Mouse (Mus musculus) frontal cortex, postnatal 14 days (tissue): ENCODE results near the gene Tnfrsf1a.

ENCODE experiments used
- DNase-seq, 2 experiments: peaks; one replicate each; pipeline ENCODE4 v3.0.0; 2022; ENCODE audit warnings: low spot score in 2 of 2

Tnfrsf1a gene

DNA sequence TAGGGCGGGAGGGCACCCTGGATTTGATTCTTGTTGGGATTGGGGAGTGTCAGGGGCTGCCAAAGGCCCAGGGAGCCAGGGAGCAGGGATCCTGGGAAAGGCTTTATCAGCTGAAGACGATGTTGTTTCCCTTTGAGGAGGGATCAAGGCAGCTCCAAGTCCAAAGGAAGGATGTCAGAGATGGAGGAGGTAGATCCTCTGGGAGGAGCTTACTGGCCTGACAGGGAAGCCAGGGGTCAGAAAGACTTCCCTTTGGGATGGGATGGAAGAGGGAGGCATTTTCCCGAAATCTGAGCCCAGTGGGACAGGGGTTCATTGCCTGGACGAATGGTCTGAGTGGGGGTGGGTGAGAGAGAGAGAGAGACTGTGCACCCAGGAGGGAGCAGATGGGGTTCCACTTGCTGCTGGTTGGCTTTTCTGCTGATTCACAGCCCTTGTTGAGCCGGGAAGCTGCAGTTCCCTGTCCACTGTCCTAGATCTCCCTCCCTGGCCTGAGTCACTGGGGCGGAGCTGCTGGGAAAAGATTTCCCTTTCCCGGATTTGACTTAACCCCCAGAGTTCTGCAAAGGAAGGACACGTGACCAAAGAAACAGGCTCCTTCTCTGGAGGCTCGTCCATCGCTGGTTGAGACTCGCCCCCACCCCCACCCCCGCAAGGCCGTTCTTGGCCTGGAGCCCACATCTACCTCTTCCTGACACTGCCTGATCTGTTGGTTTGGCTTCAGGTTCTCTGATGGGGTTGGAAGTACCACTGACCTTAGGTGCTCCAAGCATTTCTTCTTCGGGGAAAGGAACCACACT, 5.4 kb downstream of the Tnfrsf1a start:
- DNase-seq = no peak

DNA sequence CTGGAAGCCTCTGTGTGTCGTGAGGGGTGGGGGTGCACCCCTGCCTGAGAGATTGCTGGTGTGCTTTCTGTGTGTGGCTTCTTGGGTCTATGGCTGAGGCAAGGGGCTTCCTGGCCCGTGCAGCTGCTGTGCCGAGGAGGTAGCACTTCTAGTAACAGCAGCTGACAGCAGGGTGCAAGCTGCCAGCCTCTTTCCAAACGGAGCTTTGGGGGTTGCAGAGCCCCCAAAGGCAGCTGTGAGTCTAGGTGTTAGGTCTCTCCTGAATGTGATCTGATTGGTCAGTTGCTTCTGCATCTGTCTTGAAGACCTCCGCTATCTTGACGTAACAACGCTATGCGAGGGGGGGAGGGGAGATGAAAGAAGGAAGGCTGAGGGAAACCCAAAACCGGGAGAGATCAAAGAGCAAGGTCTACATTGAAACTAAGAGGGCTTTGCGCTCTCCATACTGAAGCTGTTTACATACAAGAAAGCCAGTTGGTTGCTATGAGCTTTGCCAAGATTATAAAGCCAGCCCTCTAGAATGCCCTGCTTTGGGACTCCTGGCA, 6.1 kb downstream of the Tnfrsf1a start:
- no peak for DNase-seq

DNA sequence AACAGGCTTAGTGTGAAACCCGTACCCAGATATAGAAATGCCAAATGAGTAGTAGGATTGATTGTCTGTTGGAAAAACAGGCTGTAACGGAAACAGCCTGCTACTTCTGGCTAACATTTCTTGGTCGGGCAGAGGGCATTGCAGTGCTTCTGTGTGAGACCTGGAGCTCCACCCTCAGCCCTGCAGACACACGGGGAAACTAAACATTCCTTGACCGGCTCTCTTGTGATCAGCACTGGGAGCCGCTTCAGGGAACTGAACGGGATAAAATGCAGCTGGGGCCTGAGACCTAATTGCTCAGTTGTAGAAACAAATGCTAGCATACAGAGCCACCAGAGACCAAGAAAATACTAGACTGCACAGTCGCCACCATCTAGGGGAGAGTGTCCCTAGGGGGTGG, 7.1 kb downstream of the Tnfrsf1a start:
- no peak for DNase-seq

DNA sequence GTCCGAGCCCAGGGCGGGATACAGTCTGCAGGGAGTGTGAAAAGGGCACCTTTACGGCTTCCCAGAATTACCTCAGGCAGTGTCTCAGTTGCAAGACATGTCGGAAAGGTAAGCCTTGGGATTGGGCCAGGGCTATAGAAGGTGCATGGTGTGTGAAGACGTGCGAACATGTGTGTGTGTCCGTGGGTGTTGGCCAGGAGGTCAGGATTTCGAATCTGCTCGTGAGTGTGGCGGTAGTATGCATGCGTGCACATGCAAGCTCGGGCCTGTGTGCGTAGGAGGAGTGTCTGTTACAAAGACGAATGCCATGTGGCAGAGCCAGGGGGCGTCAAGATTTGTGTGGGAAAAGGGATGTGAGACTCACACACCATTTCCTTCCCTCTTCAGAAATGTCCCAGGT, 8.2 kb downstream of the Tnfrsf1a start:
- DNase-seq = no peak

DNA sequence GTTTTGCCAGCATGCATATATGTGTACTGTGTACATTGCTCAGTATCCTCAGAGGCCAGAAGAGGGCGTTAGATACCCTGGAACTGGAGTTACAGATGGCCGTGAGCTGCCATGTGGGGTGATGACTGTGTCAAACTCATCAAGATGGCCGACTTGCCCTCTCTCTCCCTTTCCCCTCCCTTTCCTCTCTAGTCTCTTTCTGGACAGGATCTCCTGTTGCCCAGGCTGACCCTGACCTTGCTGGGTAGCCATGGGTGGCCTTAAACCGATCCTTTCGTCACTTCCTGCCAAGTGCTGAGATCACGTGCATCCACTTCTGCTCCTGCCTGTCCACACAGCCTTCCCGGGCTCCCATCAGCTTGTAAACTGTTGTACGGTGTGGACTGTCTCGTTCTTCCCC, 10.8 kb downstream of the Tnfrsf1a start:
- no peak for DNase-seq

DNA sequence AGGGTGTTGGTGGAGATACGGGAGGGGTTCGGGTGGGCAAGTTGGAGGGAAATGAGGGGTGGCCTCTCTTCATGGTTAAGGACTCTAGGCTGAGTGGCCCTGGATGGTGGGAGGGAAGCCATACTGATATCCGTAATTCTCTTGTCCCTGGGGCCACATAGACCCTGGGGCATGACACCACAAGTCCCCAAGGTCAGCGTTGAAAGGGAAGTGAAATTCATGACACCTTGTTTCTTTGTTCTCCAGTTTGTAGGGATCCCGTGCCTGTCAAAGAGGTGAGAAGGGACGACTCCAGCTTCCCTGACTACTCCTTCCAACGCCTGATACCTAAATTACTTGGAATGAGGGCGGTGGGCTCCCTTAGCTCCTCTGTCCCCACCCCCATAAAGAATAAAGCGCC, 11.7 kb downstream of the Tnfrsf1a start:
- DNase-seq = no peak

DNA sequence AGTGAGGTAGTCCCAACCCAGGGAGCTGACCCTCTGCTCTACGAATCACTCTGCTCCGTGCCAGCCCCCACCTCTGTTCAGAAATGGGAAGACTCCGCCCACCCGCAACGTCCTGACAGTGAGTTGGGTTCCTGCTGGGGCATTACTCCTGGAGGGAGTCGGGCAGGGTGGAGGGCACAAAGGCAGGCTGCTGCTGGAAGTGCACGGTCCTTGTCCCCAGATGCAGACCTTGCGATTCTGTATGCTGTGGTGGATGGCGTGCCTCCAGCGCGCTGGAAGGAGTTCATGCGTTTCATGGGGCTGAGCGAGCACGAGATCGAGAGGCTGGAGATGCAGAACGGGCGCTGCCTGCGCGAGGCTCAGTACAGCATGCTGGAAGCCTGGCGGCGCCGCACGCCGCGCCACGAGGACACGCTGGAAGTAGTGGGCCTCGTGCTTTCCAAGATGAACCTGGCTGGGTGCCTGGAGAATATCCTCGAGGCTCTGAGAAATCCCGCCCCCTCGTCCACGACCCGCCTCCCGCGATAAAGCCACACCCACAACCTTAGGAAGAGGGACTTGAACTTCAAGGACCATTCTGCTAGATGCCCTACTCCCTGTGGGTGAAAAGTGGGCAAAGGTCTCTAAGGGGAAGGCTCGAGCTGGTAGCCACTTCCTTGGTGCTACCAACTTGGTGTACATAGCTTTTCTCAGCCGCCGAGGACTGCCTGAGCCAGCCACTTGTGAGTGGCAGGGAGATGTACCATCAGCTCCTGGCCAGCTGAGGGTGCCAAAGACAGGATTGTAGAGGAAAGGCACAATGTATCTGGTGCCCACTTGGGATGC, 12.5 kb downstream of the Tnfrsf1a start:
- peak in 1 of 2 experiments; percentile 43 for DNase-seq

DNA sequence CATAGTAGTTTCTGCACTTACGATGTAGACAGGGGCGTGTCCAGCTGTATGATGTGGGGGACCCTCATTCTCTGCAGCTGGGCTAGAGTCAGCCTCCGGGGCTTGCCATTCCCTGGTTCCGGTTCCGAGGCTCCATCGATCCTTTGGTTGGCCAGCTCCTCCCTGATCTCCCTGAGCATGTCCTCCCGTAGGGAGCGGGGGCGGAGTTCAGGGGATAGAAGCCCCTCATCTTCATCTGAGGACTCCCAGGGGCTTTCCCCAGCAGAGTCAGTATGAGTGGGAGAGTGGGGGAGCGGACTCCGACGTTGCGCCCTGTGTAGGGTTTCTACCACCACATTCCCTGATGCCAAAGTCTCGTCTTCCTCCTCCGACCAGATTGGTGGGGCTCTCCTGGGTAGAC, 13.9 kb downstream of the Tnfrsf1a start:
- DNase-seq = no peak

DNA sequence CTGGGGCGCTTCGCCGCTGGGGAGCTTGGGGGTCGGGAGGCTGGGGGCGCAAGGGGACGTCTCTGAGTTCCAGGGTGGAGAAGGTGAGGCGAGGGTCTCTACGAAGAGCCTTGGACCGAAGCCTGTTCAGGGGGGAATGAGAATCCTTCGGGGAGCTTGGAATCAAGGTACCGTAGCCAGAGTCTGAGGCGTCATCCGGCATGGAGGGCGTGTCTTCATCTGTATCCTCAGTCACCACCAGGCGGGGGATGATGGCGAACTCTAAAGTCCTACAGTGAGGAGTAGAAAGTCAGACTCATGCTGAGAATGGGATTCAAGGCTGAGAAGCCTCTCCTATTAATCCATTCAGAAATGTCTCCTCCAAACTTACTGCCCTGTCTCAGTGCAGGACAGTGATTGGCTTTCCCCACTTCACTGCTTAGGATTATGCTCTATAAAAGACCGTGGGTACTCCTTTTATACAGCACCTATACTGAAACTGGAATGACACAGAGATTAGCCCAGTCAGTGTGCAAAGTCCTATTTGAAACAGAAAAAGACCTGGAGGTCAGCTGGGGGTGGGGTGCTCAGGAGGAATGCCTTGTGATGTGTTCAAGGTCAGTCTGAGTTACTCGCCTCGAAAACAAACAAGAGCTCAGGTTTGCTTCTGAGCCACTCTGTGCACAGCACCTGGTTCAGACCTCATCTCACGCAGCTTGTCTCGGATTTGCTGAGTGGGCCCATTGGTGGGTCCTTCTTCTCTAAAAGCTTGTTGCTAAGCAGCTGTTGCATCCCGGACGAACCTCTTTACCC, 14.5 kb downstream of the Tnfrsf1a start:
- DNase-seq = no peak

DNA sequence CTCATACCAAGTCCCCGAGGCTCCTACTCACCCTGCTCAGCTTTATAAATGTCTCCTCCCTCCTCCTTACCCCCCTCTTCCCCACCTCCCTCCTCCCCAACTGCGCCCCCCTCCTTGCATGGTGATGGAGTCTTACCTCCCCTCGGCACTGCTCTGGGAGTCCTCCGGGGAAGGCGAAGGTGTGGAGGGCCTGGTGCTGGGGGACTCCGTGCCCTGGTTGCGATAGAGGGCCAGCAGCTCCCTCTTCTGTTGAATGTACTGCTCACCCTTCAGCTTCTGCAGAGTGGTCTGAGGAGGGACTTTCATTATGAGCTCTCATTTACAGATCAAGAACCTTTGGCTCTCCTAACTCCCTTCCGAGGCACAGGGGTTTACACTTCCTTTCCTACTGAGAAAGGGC, 15.3 kb downstream of the Tnfrsf1a start:
- DNase-seq = no peak

DNA sequence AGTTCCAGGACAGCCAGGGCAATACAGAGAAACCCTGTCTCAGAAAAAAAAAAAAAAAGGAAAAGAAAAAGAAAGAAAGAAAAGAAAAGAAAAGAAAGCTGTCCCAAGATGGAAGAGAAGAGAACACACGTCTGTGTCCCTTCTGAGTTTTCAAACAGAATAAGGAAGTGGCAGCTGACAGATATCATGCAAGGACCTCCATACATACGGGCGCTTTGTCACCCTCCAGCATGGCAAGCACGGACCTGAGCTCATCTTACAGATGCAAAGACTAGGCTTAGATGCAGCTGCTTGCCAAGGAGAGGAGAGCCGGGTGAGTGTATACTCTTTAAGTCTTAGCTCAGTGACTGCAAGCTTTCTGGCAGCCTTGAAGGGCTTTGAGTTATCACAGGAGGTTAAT, 16.4 kb downstream of the Tnfrsf1a start:
- DNase-seq = no peak

DNA sequence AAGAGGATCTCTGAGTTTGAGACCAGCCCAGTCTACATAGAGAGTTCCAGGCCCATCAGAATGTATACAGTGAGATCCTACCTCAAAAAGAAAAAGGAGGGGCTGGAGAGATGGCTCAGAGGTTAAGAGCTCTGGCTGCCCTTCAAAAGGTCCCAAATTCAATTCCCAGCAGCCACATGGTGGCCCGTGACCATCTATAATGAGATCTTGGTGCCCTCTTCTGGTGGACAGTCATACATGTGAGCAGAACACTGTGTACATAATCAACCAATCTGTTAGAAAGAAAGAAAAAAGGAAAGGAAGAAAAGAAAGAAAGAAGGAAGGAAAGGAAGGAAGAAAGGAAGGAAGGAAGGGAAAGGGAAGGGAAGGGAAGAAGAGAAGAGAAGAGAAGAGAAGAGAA, 17.0 kb downstream of the Tnfrsf1a start:
- no peak for DNase-seq

DNA sequence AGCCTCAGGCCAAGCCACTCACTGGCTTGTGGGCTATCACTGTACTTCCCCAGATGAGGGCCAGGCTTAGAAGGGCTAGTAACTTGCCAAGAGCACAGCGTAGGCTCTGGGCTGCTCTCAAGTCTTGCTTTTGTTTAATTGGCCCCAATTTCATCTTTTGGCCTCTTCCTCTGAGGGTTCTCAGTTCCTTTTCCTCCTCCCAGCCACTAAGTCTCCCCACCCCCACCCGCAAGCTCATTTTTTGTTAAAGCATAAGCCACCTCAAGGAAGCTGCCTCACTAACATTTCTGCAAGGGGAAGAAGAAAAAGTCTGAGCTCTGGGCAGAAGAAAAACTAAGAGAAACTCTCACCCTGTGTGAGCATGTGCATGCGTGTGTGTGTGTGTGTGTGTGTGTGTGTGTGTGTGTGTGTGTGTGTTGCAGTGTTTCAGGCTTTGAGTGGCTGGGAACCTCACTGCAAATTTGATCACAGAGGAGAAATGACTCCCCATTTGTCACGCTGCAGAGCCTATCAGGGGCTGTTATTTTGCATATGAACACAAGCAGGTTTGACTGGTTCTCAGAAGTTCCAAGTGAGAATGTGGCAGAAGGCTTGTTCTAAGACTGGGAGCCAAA, 18.7 kb downstream of the Tnfrsf1a start:
- no peak for DNase-seq

DNA sequence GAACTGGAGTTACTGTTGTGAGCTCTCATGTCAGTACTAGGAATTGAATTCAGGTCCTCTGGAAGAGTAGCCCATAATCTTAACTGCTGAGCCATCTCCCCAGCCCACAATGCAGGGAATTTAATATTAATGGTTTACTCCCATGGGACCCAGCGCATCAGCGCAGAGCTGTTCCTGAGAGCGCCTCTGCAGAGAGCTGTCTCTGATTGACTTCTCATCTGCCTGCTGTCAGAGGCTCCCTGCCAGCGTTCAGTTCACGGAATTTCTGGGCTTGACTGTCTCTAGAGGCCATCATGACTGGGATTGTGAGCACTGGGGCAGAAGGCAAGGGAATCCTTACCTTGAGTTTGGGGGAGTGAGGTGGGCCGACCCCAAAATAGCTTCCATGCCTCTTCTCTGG, 27.9 kb downstream of the Tnfrsf1a start:
- no peak for DNase-seq

DNA sequence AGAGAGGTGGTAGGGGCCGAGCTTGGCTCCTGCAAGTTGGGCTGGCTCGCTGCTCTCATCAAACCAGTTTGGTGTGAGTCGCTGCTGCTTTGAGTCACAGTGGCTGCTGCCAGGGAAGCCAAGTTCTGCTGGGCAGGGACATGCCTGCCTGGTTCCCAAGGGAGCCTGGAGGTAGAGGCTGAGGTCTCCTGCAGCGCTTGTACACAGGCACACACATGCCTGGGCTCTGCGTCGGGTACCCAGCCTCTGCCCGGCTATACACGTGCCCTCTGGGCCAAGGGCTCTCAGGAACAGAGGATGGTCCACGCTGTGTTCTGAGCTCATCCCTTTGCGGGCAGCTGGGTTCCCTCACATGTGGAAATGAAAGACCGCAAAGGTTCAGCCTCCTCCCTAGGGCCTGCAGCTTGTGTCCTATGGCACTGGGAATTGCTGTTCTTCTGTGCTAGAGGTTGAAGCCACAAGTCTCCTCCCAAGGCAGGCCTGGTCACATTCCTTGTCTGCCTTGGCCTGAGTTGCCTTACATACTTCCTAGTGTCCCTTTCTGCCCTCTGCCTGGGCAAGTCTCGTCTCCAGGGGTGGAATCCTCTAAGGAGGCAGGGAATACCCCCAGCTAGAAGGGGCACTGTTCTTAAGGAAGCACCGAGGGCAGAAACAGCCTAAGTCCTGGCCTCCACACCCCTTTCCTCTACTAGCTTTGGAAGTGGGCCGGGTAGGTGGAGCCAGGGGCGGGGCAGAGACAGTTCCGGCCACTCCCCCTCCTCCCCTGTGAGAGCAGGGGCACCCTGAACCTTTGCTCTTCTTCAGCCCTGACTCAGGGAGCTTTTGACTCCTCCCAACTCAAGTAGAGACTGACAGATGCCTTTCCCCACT, 28.7 kb downstream of the Tnfrsf1a start:
- DNase-seq = no peak

DNA sequence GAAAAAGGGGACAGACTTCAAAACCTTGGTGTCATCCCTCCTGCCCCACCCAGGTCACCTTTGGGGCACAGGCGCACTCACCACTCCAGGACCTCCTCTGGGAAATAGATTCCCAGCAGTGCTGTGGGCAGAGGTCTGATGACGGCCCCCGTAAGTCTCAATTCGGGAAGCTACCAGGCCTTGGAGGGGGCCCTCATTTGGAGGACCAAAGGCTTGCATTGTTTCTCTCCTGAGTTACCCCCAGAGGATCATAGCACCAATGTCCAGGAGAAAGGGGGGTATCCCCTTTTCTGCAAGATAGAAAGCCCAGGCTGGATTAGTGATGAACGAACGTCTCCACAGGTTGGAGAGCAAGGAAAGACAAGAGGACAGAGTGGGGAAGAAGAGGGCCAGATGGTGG, 29.5 kb downstream of the Tnfrsf1a start:
- DNase-seq = no peak

DNA sequence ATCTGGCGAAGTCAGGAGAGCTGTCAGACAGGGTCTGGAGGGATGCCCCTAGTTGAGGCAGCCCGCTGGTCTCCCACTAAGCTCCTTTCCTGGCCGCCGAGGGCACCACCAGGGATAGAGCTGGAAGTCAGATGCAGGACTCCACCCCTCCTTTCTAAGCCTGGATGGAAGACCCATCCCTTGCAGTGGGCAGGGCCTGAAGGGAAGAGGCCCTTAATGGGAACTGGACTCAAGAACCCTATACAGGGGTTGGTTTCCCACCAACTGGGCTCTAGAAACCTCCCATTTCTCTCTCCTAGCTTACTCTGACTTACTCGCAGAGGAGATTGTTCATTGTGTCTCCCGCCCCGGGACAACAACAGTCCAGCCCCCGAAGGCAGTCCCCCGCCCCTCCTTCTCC, 30.6 kb downstream of the Tnfrsf1a start:
- no peak for DNase-seq

DNA sequence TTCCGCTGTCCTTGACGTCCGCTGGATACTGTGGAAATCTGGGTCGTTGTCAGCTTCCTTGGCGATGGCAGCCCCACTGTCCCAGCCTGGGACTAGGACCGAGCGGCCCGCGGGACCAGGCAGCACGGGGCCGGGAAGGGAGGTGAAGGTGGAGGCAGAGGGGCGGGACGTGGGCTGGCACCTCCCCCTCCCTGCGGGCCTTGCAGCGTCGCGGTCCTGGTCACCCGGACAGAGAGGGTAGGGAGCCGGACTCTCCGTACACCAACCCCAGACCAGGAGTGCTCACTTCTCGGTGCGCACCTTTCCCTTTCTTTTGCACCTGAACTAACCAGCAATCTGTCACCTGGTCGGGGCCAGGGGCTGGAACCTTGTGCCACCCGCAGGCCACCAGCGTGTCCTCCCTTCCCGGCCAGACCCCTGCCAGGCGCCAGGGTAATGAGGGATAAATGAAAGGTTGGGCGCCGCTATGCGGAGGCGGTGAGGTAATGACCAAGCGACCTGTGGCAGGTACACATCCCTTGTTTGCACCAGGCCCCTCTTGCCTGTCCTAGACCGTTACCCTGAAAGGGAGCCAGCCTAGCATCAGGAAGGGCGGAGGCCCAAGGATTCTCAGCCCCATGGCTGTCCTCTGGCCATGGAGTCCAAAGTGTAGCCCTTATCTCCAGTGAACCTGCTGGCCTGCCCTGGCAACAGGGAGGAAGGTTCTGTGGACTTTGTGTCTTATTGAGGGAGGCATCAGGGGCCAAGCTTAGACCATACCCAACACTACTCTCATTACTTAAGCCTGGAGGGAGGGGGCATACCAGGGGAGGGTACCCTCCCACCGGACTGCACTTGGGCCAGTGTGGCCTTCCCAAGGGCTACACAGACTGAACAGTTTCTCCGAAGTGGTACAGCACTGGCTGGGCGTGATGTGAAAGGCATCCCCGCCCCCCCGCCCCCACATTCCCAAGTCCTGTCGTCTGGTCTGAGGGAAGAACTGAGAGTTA, 31.5 kb downstream of the Tnfrsf1a start, which contains the start of gene Plekhg6:
TSS of gene Plekhg6 (minus strand) at position 422 of the 989 bp plus-strand sequence.
- DNase-seq = no peak

DNA sequence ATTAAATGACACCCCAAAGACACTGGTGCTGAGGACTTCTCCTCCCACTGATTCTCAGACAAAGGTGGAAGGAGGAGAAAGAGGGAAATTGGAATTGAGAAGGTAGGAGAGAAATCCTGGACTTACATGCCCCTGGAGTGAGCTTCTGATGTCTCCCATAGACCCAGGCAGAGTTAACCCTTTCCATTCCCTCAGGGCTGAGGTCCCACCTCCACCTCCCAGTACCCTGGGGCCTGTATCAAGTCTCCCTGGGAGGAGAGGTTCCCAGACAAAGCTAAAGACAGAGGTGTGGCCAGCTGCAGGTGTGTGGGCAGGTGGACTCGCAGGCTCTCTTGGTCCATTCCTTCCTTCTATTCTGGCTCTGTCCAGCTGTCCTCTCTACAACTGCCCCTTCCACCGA, 32.9 kb downstream of the Tnfrsf1a start:
- DNase-seq = no peak
